Mouse (Mus musculus) kidney, adult 8-10 months (tissue): ENCODE measurements around the gene Ces1g.

Experiments
- DNase-seq, 2 experiments: peaks; one replicate each; pipeline ENCODE4 v3.0.0; 2022

Gene Ces1g

DNA sequence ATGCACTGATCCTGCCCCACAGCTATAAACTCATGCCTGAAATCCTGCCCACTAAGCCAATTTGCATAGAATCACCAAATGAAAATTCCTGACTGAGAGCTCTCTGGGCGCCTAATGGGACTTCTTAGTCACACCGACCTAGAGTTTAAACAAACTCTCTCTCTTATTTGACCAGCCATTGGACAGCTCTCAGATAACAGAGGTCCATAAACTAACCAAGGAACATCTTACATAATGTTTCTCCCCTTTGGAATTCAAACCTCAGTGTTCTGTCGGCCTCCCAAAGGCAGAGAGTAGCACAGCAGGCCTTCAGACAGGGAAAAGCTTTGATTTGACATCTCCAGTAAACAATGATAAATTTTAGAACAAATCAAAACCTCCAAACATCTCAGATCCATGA lies at the start of gene Ces1g:
Ces1g (minus strand) TSS at position 102 of the 400 bp plus-strand sequence.
- no peak for DNase-seq

DNA sequence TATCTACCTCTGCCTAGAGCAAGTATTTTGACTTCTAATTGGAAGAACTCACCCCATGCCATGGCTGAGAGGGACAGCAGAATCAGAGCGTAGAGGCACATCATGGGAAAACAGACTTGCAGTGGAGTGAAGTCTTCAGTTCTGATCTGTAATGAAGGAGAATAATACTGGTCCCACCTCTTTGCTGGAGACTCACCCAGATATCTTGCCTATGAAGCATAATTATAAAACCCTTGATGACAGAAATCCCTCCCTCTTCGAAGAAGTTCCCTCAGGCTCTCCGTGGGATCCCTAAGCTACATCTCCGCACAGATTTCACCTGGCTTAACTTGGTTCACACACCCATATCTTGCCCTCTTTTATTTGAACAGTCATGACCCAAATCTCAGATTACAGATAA lies 42.5 kb upstream of the Ces1g start, which contains the start of gene Ces1h:
Ces1h (minus strand) TSS at position 101 of the 400 bp plus-strand sequence.
- DNase-seq = no peak

GRCm38 (mm10) chr8:93369481-93369880 lies 32.4 kb upstream of the Ces1g start:
- DNase-seq = peak; percentile 40 to 65

- DNase-seq = no peak
These were observed 23.0 kb upstream of the Ces1g start for GRCm38 (mm10) chr8:93360113-93360512.

- peak in 1 of 2 experiments; percentile 17 for DNase-seq
These were observed 2.4 kb upstream of the Ces1g start for GRCm38 (mm10) chr8:93339531-93339930.

DNA sequence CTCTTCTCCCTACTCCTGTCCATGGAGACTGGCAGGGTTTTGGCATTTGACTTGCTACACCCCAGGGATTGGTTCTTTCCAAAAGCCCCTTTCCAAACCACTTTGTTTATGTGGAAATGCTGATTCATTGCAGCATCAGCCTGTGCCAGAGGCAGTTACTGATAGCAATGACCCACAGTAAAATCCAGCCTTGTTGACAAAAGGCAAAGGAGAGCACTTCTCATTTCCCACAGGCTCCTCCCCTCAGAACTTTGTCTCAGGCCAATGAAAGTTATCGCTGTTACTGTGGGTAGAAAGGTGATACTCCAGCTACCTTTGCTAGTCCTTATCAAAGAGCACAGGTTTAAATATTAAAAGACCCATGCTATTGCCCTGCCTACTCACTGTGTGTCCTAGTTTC lies 4.4 kb downstream of the Ces1g start:
- peak in 1 of 2 experiments; percentile 8 for DNase-seq

GRCm38 (mm10) chr8:93331151-93331550 lies 6.0 kb downstream of the Ces1g start:
- no peak for DNase-seq

GRCm38 (mm10) chr8:93325123-93325522 lies 12.0 kb downstream of the Ces1g start:
- DNase-seq = peak; percentile 41 to 44

DNA sequence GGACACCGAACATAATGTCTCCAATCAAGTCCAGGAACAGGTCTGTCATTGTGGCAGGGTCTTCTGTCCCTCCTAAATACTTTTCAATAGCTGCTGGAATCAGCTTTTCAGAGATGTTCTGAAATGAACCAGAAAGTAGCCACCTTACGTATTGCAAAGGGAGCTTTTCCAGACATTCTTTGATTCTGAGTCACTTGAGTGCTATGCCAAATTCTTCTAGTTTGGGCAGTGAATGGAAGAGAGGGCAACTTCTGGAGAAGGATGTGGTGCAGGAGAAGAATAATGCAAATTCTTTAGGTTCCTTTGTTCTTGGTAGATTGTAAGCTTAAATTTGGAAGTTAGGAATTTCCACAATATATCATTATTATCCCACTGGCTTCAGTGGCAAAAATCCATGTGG lies 20.1 kb downstream of the Ces1g start:
- no peak for DNase-seq

GRCm38 (mm10) chr8:93315557-93315956 lies 21.6 kb downstream of the Ces1g start:
- no peak for DNase-seq

- no peak for DNase-seq
These were observed 53.2 kb downstream of the Ces1g start for GRCm38 (mm10) chr8:93283896-93284295.

- DNase-seq = no peak
These were observed 54.8 kb downstream of the Ces1g start for GRCm38 (mm10) chr8:93282349-93282748.

DNA sequence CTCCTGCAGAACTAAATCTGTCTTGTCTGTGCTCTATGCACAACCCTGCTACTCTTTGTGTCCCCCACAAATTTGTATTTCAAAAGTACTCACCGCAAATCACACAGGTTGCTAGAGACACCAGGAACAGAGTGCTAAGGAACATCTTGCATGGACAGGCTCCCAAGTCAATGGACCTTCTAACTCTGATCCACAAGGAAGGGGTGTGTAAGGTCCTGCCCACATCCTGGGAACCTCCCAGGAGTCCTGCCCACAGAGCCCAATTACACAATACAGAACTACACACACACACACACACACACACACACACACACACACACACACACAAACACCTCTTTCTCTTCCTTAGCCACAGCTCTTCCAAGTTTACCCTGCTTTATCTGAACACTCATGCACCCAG lies 57.6 kb downstream of the Ces1g start, which contains the start of gene Ces1f:
Ces1f (minus strand) TSS at position 192 of the 400 bp plus-strand sequence.
- peak; percentile 23 to 64 for DNase-seq

DNA sequence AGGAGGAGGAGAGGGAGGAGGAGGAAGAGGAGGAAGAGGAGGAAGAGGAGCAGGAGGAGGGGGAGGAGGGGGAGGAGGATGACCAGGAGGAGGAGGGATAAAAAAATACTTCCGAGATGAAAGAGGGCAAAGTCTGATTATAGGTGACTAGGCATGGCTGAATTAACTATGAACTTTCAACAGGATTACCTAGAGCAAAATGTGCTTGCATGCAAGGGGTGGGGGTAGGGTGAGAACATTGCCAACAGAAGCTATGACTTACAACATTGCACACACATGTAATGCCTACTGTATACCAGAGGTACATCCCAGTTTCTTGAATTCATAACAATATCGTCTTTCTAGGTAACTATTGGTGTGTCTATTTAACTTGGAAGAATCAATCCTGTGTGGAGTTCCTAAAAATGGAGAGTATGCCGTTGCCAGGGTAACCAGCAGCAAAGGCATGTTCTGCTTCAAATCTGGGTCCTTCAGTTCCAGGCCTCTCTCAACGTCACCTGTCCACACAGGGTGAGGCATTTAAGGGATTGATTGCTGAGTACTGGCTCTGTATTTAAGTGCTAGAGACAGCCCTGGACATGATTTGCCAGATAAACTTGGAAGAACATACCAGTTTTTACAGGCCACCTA lies 58.8 kb downstream of the Ces1g start:
- peak; percentile 36 to 58 for DNase-seq

GRCm38 (mm10) chr8:93274609-93275008 lies 62.5 kb downstream of the Ces1g start:
- no peak for DNase-seq

- DNase-seq = peak; percentile 34 to 39
These were observed 63.8 kb downstream of the Ces1g start for GRCm38 (mm10) chr8:93273321-93273720.

- DNase-seq = peak; percentile 67 to 77
These were observed 64.4 kb downstream of the Ces1g start for GRCm38 (mm10) chr8:93272686-93273085.

GRCm38 (mm10) chr8:93261436-93261835 lies 75.7 kb downstream of the Ces1g start:
- peak; percentile 24 to 39 for DNase-seq

GRCm38 (mm10) chr8:93252400-93252925 lies 84.6 kb downstream of the Ces1g start:
- no peak for DNase-seq
